Mouse (Mus musculus): ENCODE data around the gene Smim12.

GRCm38 (mm10) chr4:127243953-127244352 lies 369 bp downstream of the Smim12 start:
- TF ChIP-seq POLR2AphosphoS2 (IDR thresholded peaks at IDR 0.05; ENCODE audit: low read depth, low read length) = no peak
- no peak for TF ChIP-seq CTCF (conservative IDR thresholded peaks at IDR 0.05 in 1 of 2, IDR thresholded peaks at IDR 0.05 in 1 of 2; ENCODE audit: low read depth in 2 of 2, low read length in 2 of 2)
- no peak for TF ChIP-seq E2F4 (IDR thresholded peaks at IDR 0.05; ENCODE audit: insufficient replicate concordance, low read depth, low read length)
- TF ChIP-seq TBP (conservative IDR thresholded peaks at IDR 0.05; ENCODE audit: low read depth, low read length) = no peak

Measured in CH12.LX (cell line).